Mouse (Mus musculus) central nervous system, embryonic 11.5 days (tissue): ENCODE data around the gene Lin52. TPM values are rescaled to one million over a fixed set of nuclear protein-coding genes. Genes with fewer than 3 reads are reported as not detected.

ENCODE experiments used
- polyA plus RNA-seq: library from polyadenylated mRNA; depleted of rRNA; stranded (reverse); fragments of >200 nt; gene quantifications from 2 replicates; pipeline ENCODE4 v1.2.3, GENCODE M21; 2012; rRNA removed

Gene Lin52
- 16.1 and 20.4 TPM in 2 replicates for polyA plus RNA-seq

GRCm38 (mm10) chr12:84450718-84451646 lies at the start of gene Lin52, which contains the start of gene Aldh6a1:
Lin52 (plus strand) TSS chr12:84451422.
Aldh6a1 (minus strand) TSS chr12:84451004.

GRCm38 (mm10) chr12:84408819-84409507 lies 42.3 kb upstream of the Lin52 start, which contains the start of the genes Entpd5 and Bbof1:
Entpd5 (minus strand) TSS chr12:84409029.
Bbof1 (plus strand) TSS chr12:84409071.

GRCm38 (mm10) chr12:84416834-84417604 lies 34.2 kb upstream of the Lin52 start, which contains the start of gene Rnf113a2:
Rnf113a2 (plus strand) TSS chr12:84417196.

GRCm38 (mm10) chr12:84569336-84569970 lies 118.2 kb downstream of the Lin52 start, which contains the start of gene Vsx2:
Vsx2 (plus strand) TSS chr12:84569762.

Other genes starting within 250 kb of the Lin52 start
- gene Elmsan1, start 232.5 kb upstream of the Lin52 start, polyA plus RNA-seq: 8.9 and 10.4 TPM in 2 replicates
- gene Ptgr2, start 166.2 kb upstream of the Lin52 start, polyA plus RNA-seq: 13.6 and 23.7 TPM in 2 replicates
- 89.7 and 101 TPM in 2 replicates for gene Zfp410, start 134.6 kb upstream of the Lin52 start, polyA plus RNA-seq
- gene Coq6, start 89.8 kb upstream of the Lin52 start, polyA plus RNA-seq: 33.5 and 43.3 TPM in 2 replicates
- 8.0 and 9.2 TPM in 2 replicates for gene Fam161b, start 89.6 kb upstream of the Lin52 start, polyA plus RNA-seq
- 7.3 and 10.6 TPM in 2 replicates for gene Entpd5, start 42.4 kb upstream of the Lin52 start, polyA plus RNA-seq
- gene Bbof1, start 42.4 kb upstream of the Lin52 start, polyA plus RNA-seq: 1.4 and 1.5 TPM in 2 replicates
- gene Rnf113a2, start 34.2 kb upstream of the Lin52 start, polyA plus RNA-seq: 20.2 and 37.6 TPM in 2 replicates
- gene Aldh6a1, start 418 bp upstream of the Lin52 start, polyA plus RNA-seq: 7.4 and 15.0 TPM in 2 replicates
- gene Vsx2, start 118.3 kb downstream of the Lin52 start, polyA plus RNA-seq: 2.1 and 3.1 TPM in 2 replicates
- 18.9 and 22.3 TPM in 2 replicates for gene Abcd4, start 166.0 kb downstream of the Lin52 start, polyA plus RNA-seq
- not detected in 2 replicates for gene Vrtn, start 189.6 kb downstream of the Lin52 start, polyA plus RNA-seq
- 0.48 and 0.55 TPM in 2 replicates for gene Syndig1l, start 247.4 kb downstream of the Lin52 start, polyA plus RNA-seq